Mouse (Mus musculus) G1E (cell line): ENCODE measurements around the gene Lcor. TPM values are rescaled to one million over a fixed set of nuclear protein-coding genes. Genes with fewer than 3 reads are reported as not detected.
A peak's percentile ranks its signal among the peaks of the same experiment; 100 is the strongest.

ENCODE experiments used
- ATAC-seq: 2 replicates; pipeline ENCODE4 v1.8.0; 2016; ENCODE audit warnings: mild to moderate bottlenecking; ENCODE audit not compliant: insufficient number of reproducible peaks, poor library complexity, low FRiP score, severe bottlenecking; ENCODE audit errors: extremely low read depth
- DNase-seq: peaks from one replicate; pipeline ENCODE4 v3.0.0; 2012; ENCODE audit warnings: low spot score
- H3K27me3 ChIP-seq: 2 replicates; pipeline ENCODE4 v1.6.1; 2012; ENCODE audit warnings: mild to moderate bottlenecking, low read length, inconsistent platforms; ENCODE audit not compliant: insufficient read depth
- H3K36me3 ChIP-seq: replicated peaks from 2 replicates; pipeline ENCODE3; 2012; ENCODE audit warnings: mild to moderate bottlenecking, inconsistent platforms
- H3K4me1 ChIP-seq: 2 replicates; pipeline ENCODE4 v1.6.1; 2012; ENCODE audit warnings: low read depth, low read length, inconsistent platforms, mixed read lengths; ENCODE audit not compliant: insufficient read depth
- H3K4me3 ChIP-seq: 2 replicates; pipeline ENCODE4 v1.5.1; 2012; ENCODE audit warnings: low read depth, mild to moderate bottlenecking, inconsistent platforms, low read length, moderate library complexity, mixed read lengths
- H3K9me3 ChIP-seq: replicated peaks from 2 replicates; pipeline ENCODE4 v1.6.1; 2012; ENCODE audit warnings: inconsistent platforms
- CTCF ChIP-seq: IDR thresholded peaks from 2 replicates; pipeline ENCODE4 v1.5.1; 2012; ENCODE audit warnings: low read depth, low read length, inconsistent platforms, mixed read lengths
- GATA1 ChIP-seq: IDR thresholded peaks from 2 replicates; pipeline ENCODE4 v1.6.1; 2012; ENCODE audit warnings: borderline replicate concordance, low read length, inconsistent platforms, mixed read lengths
- GATA2 ChIP-seq: IDR thresholded peaks from 2 replicates; pipeline ENCODE4 v1.6.1; 2012; ENCODE audit warnings: low read depth, low read length, inconsistent platforms, borderline replicate concordance
- POLR2AphosphoS5 ChIP-seq: IDR thresholded peaks from 2 replicates; pipeline ENCODE4 v1.6.1; 2012; ENCODE audit warnings: low read depth, low read length, inconsistent platforms; ENCODE audit not compliant: insufficient replicate concordance
- TAL1 ChIP-seq: conservative IDR thresholded peaks from 2 replicates; pipeline ENCODE4 v1.6.1; 2012; ENCODE audit warnings: low read depth, low read length, inconsistent platforms, mixed read lengths
- polyA plus RNA-seq: library from polyadenylated mRNA; stranded (reverse); fragments of >175 nt; gene quantifications from 2 replicates; pipeline ENCODE4 v1.2.3, GENCODE M21; 2012
- total RNA-seq, 2 experiments: library from RNA; stranded (forward) in 1 of 2; stranded (reverse) in 1 of 2; fragments of 200-1000 nt in 1 of 2; fragments of >200 nt in 1 of 2; fragmentation: Nextera tagmentation in 1 of 2; gene quantifications; 2 replicates each; pipeline ENCODE4 v1.2.3; 2014 to 2017

Gene Lcor
- total and polyA plus RNA-seq, 3 experiments: 2.9 to 44.5 (median 16.0) TPM

- Histone ChIP-seq H3K4me1 (peaks cover 38% of the 10 kb centered on the region), H3K36me3 (no peaks in the 10 kb centered on the region), H3K4me3 (no peak overlapping the region), H3K9me3 (no peaks in the 10 kb centered on the region), H3K27me3 (peaks cover 14% of the 10 kb centered on the region)
- DNase-seq (peak; percentile 28), ATAC-seq (0 out of 2 replicates have a peak, but pooled peaks have one; percentile 28)
- TF ChIP-seq TAL1 (no peak), POLR2AphosphoS5 (no peak), CTCF (peak; percentile 100)
Observed at GRCm38 (mm10) chr19:41442608-41442969, 39.8 kb upstream of the Lcor start.

- Histone ChIP-seq H3K27me3 (peaks cover 8% of the 10 kb centered on the region), H3K4me3 (no peak overlapping the region), H3K36me3 (no peaks in the 10 kb centered on the region), H3K4me1 (peaks cover 38% of the 10 kb centered on the region), H3K9me3 (no peaks in the 10 kb centered on the region)
- TF ChIP-seq GATA2: no peak
- TF ChIP-seq CTCF: no peak
- TF ChIP-seq TAL1: no peak
- TF ChIP-seq POLR2AphosphoS5: no peak
- TF ChIP-seq GATA1: no peak
- ATAC-seq (no peak), DNase-seq (no peak)
Observed at GRCm38 (mm10) chr19:41444491-41444890, 37.9 kb upstream of the Lcor start.

GRCm38 (mm10) chr19:41445013-41445610 lies 37.3 kb upstream of the Lcor start:
- H3K27me3 ChIP-seq: peaks cover 8% of the 10 kb centered on the region
- H3K4me1 ChIP-seq: peaks cover 38% of the 10 kb centered on the region
- TF ChIP-seq TAL1: no peak
- TF ChIP-seq GATA2: no peak
- no peak for TF ChIP-seq CTCF
- TF ChIP-seq POLR2AphosphoS5: no peak
- no peak for TF ChIP-seq GATA1
- H3K9me3 ChIP-seq: no peaks in the 10 kb centered on the region
- ATAC-seq (no peak), DNase-seq (no peak)
- no peak overlapping the region for H3K4me3 ChIP-seq
- no peaks in the 10 kb centered on the region for H3K36me3 ChIP-seq

GRCm38 (mm10) chr19:41445723-41446122 lies 36.7 kb upstream of the Lcor start:
- Histone ChIP-seq H3K4me3 (no peak overlapping the region; the same call in 1 of the 2 replicates), H3K4me1 (peaks cover 38% of the 10 kb centered on the region), H3K9me3 (no peaks in the 10 kb centered on the region), H3K36me3 (no peaks in the 10 kb centered on the region), H3K27me3 (peaks cover 8% of the 10 kb centered on the region)
- ATAC-seq: peak; percentile 54; the same call in 1 of the 2 replicates
- TF ChIP-seq CTCF: no peak
- TF ChIP-seq GATA2: no peak
- no peak for TF ChIP-seq POLR2AphosphoS5
- TF ChIP-seq TAL1: no peak
- no peak for TF ChIP-seq GATA1
- DNase-seq: peak; percentile 66

- peaks cover 38% of the 10 kb centered on the region for H3K4me1 ChIP-seq
- no peak for DNase-seq
Observed at GRCm38 (mm10) chr19:41447166-41447565, 35.3 kb upstream of the Lcor start.

GRCm38 (mm10) chr19:41447760-41448159 lies 34.7 kb upstream of the Lcor start:
- no peaks in the 10 kb centered on the region for H3K36me3 ChIP-seq
- ATAC-seq (no peak), DNase-seq (no peak)
- no peaks in the 10 kb centered on the region for H3K27me3 ChIP-seq
- TF ChIP-seq POLR2AphosphoS5: no peak
- no peak for TF ChIP-seq GATA2
- TF ChIP-seq TAL1: no peak
- no peak for TF ChIP-seq CTCF
- no peak for TF ChIP-seq GATA1
- H3K4me1 ChIP-seq: peaks cover 38% of the 10 kb centered on the region
- H3K9me3 ChIP-seq: no peaks in the 10 kb centered on the region
- no peak overlapping the region for H3K4me3 ChIP-seq

More at GRCm38 (mm10) chr19:41447166-41447565, 35.3 kb upstream of the Lcor start:
- Histone ChIP-seq H3K4me3 (no peak overlapping the region), H3K9me3 (no peaks in the 10 kb centered on the region), H3K27me3 (peaks cover under 1% of the 10 kb centered on the region; the same call in 1 of the 2 replicates), H3K36me3 (no peaks in the 10 kb centered on the region)
- no peak for TF ChIP-seq GATA2
- TF ChIP-seq GATA1: no peak
- no peak for TF ChIP-seq POLR2AphosphoS5
- no peak for TF ChIP-seq TAL1
- TF ChIP-seq CTCF: no peak
- no peak for ATAC-seq
